In the genomic region with DNA sequence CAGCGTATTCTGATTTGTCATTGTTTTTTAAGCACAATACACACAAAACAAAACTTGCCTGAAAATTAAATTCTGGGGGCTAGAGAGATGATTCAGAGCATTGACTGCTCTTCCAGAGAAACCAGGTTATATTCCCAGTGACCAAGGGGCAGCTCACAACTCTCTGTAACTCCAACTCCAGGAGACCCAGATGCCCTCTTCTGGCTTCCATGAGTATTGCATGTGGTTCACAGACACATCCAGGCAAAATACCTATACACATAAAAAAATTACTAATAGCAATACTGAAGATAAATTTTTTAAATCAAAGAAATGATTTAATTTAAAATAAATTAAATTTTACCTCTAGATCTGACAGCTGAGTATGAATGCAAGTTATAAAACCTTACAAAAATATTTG, we compare ENCODE assay signal across 9 mouse cellular contexts. TPM values are rescaled to one million over a fixed set of nuclear protein-coding genes. Genes with fewer than 3 reads are reported as not detected.
A peak's percentile ranks its signal among the peaks of the same experiment; 100 is the strongest.
DNase-seq lines count a peak whose midpoint lies in the region; ATAC-seq lines count a peak whose summit lies in the region.
"Had no signal": no experiment of that assay in that cellular context is flagged by ENCODE, and none has a peak within 500 bp of the region (broad histone marks: within the 10 kb centered on the region; RNA-seq: fewer than 3 reads in every experiment).

No protein-coding gene starts in this region.

- H3K36me3 ChIP-seq in heart, embryonic 11.5 days (ENCODE audit: control insufficient read depth, insufficient read depth, low read length), result no peaks in the 10 kb centered on the region

- H3K27ac ChIP-seq in heart, embryonic 11.5 days (ENCODE audit: low read depth, low read length), result no peak overlapping the region

- no peak for ATAC-seq in heart, embryonic 11.5 days (replicated peaks; ENCODE audit: insufficient number of reproducible peaks, low FRiP score, low TSS enrichment)
- no peak; the same call in 1 of the 2 replicates for ATAC-seq in granulocyte monocyte progenitor cell, adult 5-6 weeks (replicated peaks; ENCODE audit: poor library complexity, severe bottlenecking)

- WGBS in heart, embryonic 11.5 days (ENCODE audit: insufficient replicate concordance), result 93% methylated on average over 1 of the region's 1 CpGs

- H3K4me2 ChIP-seq in heart, embryonic 11.5 days, result no peak overlapping the region

- H3K4me1 ChIP-seq in heart, embryonic 11.5 days (ENCODE audit: control insufficient read depth, insufficient read depth, low read length), result no peaks in the 10 kb centered on the region

- no peak overlapping the region for H3K9ac ChIP-seq in heart, embryonic 11.5 days (ENCODE audit: low read depth, low read length)

- intact Hi-C loops in heart, postnatal 36 days (cut with DNase I), result loop anchor here (5.0 kb wide), 2 partner anchors 74 to 151 kb away; a partner anchor contains a TSS

- no peaks in the 10 kb centered on the region for H3K27me3 ChIP-seq in heart, embryonic 11.5 days (ENCODE audit: control insufficient read depth, insufficient read depth, low read length)

- DNase-seq in heart, adult 18-20 months, result peak; percentile 23 to 40
- peak; percentile 61 for DNase-seq in testis, postnatal 10 days (ENCODE audit: low spot score)
- no peak for DNase-seq in testis, postnatal 14 days (ENCODE audit: low spot score)
- DNase-seq in c-Kit-positive CD71-positive TER-119-negative erythroid progenitor cells, embryonic 14.5 days (ENCODE audit: low read depth), result peak; percentile 31
- DNase-seq in heart, postnatal 36 days, result peak; percentile 9 to 37
- peak; percentile 69 for DNase-seq in lung, postnatal 36 days

- no peaks in the 10 kb centered on the region for H3K9me3 ChIP-seq in heart, embryonic 11.5 days (replicated peaks; ENCODE audit: control insufficient read depth, low read length)

- H3K4me3 ChIP-seq in heart, embryonic 11.5 days (ENCODE audit: low read depth, low read length), result no peak overlapping the region

RNA-seq across cellular contexts. Expression of a gene that starts 1.3 kb away (rescaled TPM):
- total RNA-seq in heart, adult 18-20 months (2021), result not detected
- polyA plus RNA-seq in heart, embryonic 11.5 days (2014; fragmentation: Nextera tagmentation; extraction: Ambion mirVana), result not detected in 2 replicates
- total RNA-seq in heart, postnatal 36 days (2021), result not detected
- not detected in 2 replicates for total RNA-seq in granulocyte monocyte progenitor cell, adult 5-6 weeks (2014; fragmentation: Nextera tagmentation)
- total RNA-seq in granulocyte monocyte progenitor cell, adult 5-6 weeks (2017), result not detected in 2 replicates
- total RNA-seq: left cerebral cortex, postnatal 10 days had no signal

RNA-seq across cellular contexts. Expression of a gene that starts 6.7 kb away (rescaled TPM):
- total RNA-seq in heart, adult 18-20 months (2021), result not detected
- polyA plus RNA-seq in heart, embryonic 11.5 days (2014; fragmentation: Nextera tagmentation; extraction: Ambion mirVana), result not detected in 2 replicates
- total RNA-seq in heart, postnatal 36 days (2021), result not detected
- total RNA-seq in granulocyte monocyte progenitor cell, adult 5-6 weeks (2014; fragmentation: Nextera tagmentation), result not detected in 2 replicates
- not detected in 2 replicates for total RNA-seq in granulocyte monocyte progenitor cell, adult 5-6 weeks (2017)
- total RNA-seq: left cerebral cortex, postnatal 10 days had no signal

RNA-seq across cellular contexts. Expression of a gene that starts 27.2 kb away (rescaled TPM):
- total RNA-seq in heart, adult 18-20 months (2021), result under 1 TPM; 0.33 to 0.35 TPM
- polyA plus RNA-seq in heart, embryonic 11.5 days (2014; fragmentation: Nextera tagmentation; extraction: Ambion mirVana), result 28.7 and 32.3 TPM in 2 replicates
- total RNA-seq in heart, postnatal 36 days (2021), result under 1 TPM; 0.41 to 0.64 TPM
- not detected in 2 replicates for total RNA-seq in granulocyte monocyte progenitor cell, adult 5-6 weeks (2014; fragmentation: Nextera tagmentation)
- 0.39 TPM in 1 of 2 replicates, not detected in the other for total RNA-seq in granulocyte monocyte progenitor cell, adult 5-6 weeks (2017)

RNA-seq across cellular contexts. Expression of a gene that starts 29.6 kb away (rescaled TPM):
- total RNA-seq in heart, adult 18-20 months (2021), result not detected
- polyA plus RNA-seq in heart, embryonic 11.5 days (2014; fragmentation: Nextera tagmentation; extraction: Ambion mirVana), result 0.31 and 0.39 TPM in 2 replicates
- not detected for total RNA-seq in heart, postnatal 36 days (2021)
- total RNA-seq in granulocyte monocyte progenitor cell, adult 5-6 weeks (2014; fragmentation: Nextera tagmentation), result not detected in 2 replicates
- total RNA-seq in granulocyte monocyte progenitor cell, adult 5-6 weeks (2017), result not detected in 2 replicates
- total RNA-seq: left cerebral cortex, postnatal 10 days had no signal

RNA-seq across cellular contexts. Expression of a gene that starts 46.1 kb away (rescaled TPM):
- under 1 TPM; 0.72 to 0.87 TPM for total RNA-seq in heart, adult 18-20 months (2021)
- 0.10 and 0.17 TPM in 2 replicates for polyA plus RNA-seq in heart, embryonic 11.5 days (2014; fragmentation: Nextera tagmentation; extraction: Ambion mirVana)
- total RNA-seq in heart, postnatal 36 days (2021), result under 1 TPM; 0.76 to 0.92 TPM
- total RNA-seq in granulocyte monocyte progenitor cell, adult 5-6 weeks (2014; fragmentation: Nextera tagmentation), result not detected in 2 replicates
- total RNA-seq in granulocyte monocyte progenitor cell, adult 5-6 weeks (2017), result not detected in 2 replicates
